32 mouse cellular contexts compared by ENCODE assay signal in the genomic region with DNA sequence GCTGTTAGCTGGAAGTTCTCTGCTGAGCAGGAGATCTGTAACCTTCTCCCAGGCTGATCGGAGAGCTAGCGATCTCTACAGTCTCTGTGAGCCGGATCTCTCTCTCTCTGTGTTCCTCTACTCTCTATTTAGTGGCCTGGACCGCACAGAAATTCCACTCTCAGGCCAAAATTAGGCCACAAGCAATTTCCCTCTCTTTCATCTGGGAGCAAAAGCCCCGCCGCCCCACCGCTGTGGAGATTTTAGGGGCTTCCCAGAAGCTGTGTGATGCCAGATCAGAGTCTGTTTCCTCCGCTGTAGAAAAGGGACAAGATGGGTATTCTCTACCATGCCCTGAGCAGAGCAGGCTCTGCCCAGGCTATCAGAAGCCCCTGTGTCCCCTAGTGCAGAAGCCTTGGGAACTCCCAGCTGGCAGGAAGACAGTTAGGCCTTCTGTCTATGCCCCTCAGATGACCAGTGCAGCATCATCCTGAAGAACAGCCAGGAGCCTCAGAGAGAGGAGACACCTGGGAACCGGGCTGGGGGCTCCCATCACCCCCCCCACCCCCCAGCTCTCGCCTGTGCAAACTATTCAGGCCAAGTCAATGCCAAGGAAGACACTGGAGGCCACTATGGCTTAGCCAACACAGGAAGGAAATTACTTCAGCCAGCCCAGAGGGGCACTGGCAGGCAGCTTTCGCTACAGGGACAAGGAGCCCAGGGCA. TPM values are rescaled to one million over a fixed set of nuclear protein-coding genes. Genes with fewer than 3 reads are reported as not detected.
DNase-seq lines count a peak whose midpoint lies in the region; ATAC-seq lines count a peak whose summit lies in the region.
"Had no signal": no experiment of that assay in that cellular context is flagged by ENCODE, and none has a peak within 500 bp of the region (broad histone marks: within the 10 kb centered on the region; RNA-seq: fewer than 3 reads in every experiment).

No protein-coding gene starts in this region.

- no peaks in the 10 kb centered on the region for H3K9me3 ChIP-seq in hindbrain, embryonic 10.5 days
- H3K9me3 ChIP-seq in hindbrain, embryonic 13.5 days = no peaks in the 10 kb centered on the region
- no peaks in the 10 kb centered on the region for H3K9me3 ChIP-seq in midbrain, embryonic 11.5 days (ENCODE audit: control insufficient read depth, low read length)
- no peaks in the 10 kb centered on the region for H3K9me3 ChIP-seq in midbrain, embryonic 13.5 days
- no peaks in the 10 kb centered on the region for H3K9me3 ChIP-seq in neural tube, embryonic 11.5 days (ENCODE audit: control insufficient read depth, low read length)
- H3K9me3 ChIP-seq: embryonic facial prominence, embryonic 13.5 days; forebrain, embryonic 13.5 days; G1E; heart, embryonic 10.5 days; intestine, embryonic 15.5 days; limb, embryonic 10.5 days; liver, embryonic 15.5 days; lung, embryonic 15.5 days had no signal

- H3K36me3 ChIP-seq in hindbrain, embryonic 10.5 days = no peaks in the 10 kb centered on the region
- H3K36me3 ChIP-seq in hindbrain, embryonic 13.5 days = no peaks in the 10 kb centered on the region
- no peaks in the 10 kb centered on the region for H3K36me3 ChIP-seq in midbrain, embryonic 11.5 days (ENCODE audit: control insufficient read depth, insufficient read depth, low read length)
- no peaks in the 10 kb centered on the region for H3K36me3 ChIP-seq in midbrain, embryonic 13.5 days
- H3K36me3 ChIP-seq in neural tube, embryonic 11.5 days (ENCODE audit: control insufficient read depth, insufficient read depth, low read length) = no peaks in the 10 kb centered on the region
- H3K36me3 ChIP-seq: embryonic facial prominence, embryonic 13.5 days; G1E; heart, embryonic 10.5 days; intestine, embryonic 15.5 days; limb, embryonic 10.5 days; liver, embryonic 15.5 days; lung, embryonic 15.5 days had no signal

- no peak overlapping the region for H3K27ac ChIP-seq in hindbrain, embryonic 10.5 days
- H3K27ac ChIP-seq in hindbrain, embryonic 13.5 days = no peak overlapping the region
- H3K27ac ChIP-seq in midbrain, embryonic 11.5 days (ENCODE audit: low read depth, low read length) = no peak overlapping the region
- H3K27ac ChIP-seq in midbrain, embryonic 13.5 days = no peak overlapping the region
- no peak overlapping the region for H3K27ac ChIP-seq in neural tube, embryonic 11.5 days (ENCODE audit: low read depth, low read length)
- H3K27ac ChIP-seq: embryonic facial prominence, embryonic 13.5 days; forebrain, embryonic 13.5 days; heart, embryonic 10.5 days; intestine, embryonic 15.5 days; limb, embryonic 10.5 days; liver, embryonic 15.5 days; lung, embryonic 15.5 days had no signal

- no peak overlapping the region for H3K4me3 ChIP-seq in hindbrain, embryonic 10.5 days
- H3K4me3 ChIP-seq in hindbrain, embryonic 13.5 days = no peak overlapping the region
- no peak overlapping the region for H3K4me3 ChIP-seq in midbrain, embryonic 11.5 days (ENCODE audit: low read depth, low read length)
- H3K4me3 ChIP-seq in midbrain, embryonic 13.5 days (replicated peaks) = no peak overlapping the region
- H3K4me3 ChIP-seq in neural tube, embryonic 11.5 days (ENCODE audit: low read depth, low read length) = no peak overlapping the region
- H3K4me3 ChIP-seq: embryonic facial prominence, embryonic 13.5 days; erythroblast, embryonic 14.5 days; heart, embryonic 10.5 days; intestine, embryonic 15.5 days; limb, embryonic 10.5 days; liver, embryonic 15.5 days; lung, embryonic 15.5 days had no signal

- WGBS in hindbrain, embryonic 10.5 days = 12% methylated on average over 11 of the region's 11 CpGs
- 9% methylated on average over 11 of the region's 11 CpGs for WGBS in hindbrain, embryonic 13.5 days
- WGBS in midbrain, embryonic 11.5 days = 10% methylated on average over 11 of the region's 11 CpGs
- WGBS in midbrain, embryonic 13.5 days = 11% methylated on average over 11 of the region's 11 CpGs
- WGBS in neural tube, embryonic 11.5 days = 8% methylated on average over 11 of the region's 11 CpGs

- peak; percentile 21 for DNase-seq in hindbrain, embryonic 10.5 days (ENCODE audit: low spot score)
- peak; percentile 90 for DNase-seq in midbrain, embryonic 11.5 days (ENCODE audit: low spot score, missing footprints)
- DNase-seq in brain, adult 2 months (ENCODE audit: low read depth, low spot score) = peak; percentile 46
- DNase-seq in neural tube, embryonic 11.5 days (ENCODE audit: low spot score) = peak; percentile 17
- no peak for DNase-seq in kidney, postnatal 36 days
- DNase-seq: adrenal gland, adult 2 months; cerebellum, adult 18-20 months; cerebellum, postnatal 36 days; embryo, embryonic 11 days; heart, postnatal 4 days; kidney, adult 9 months; kidney, postnatal 14 days; liver; lung, postnatal 36 days; right cerebral cortex, postnatal 25 days; thymus, postnatal 14 days had no signal

- peaks cover 21% of the 10 kb centered on the region; the same call in 1 of the 2 replicates for H3K4me1 ChIP-seq in hindbrain, embryonic 10.5 days (replicated peaks)
- H3K4me1 ChIP-seq in hindbrain, embryonic 13.5 days (replicated peaks) = peaks cover 6% of the 10 kb centered on the region
- H3K4me1 ChIP-seq in midbrain, embryonic 11.5 days (ENCODE audit: control insufficient read depth, insufficient read depth, low read length) = peaks cover 4% of the 10 kb centered on the region; the same call in 1 of the 2 replicates
- H3K4me1 ChIP-seq in midbrain, embryonic 13.5 days (replicated peaks) = peaks cover 26% of the 10 kb centered on the region
- no peaks in the 10 kb centered on the region for H3K4me1 ChIP-seq in neural tube, embryonic 11.5 days (ENCODE audit: control insufficient read depth, insufficient read depth, low read length)
- H3K4me1 ChIP-seq: intestine, embryonic 15.5 days; liver, embryonic 15.5 days; lung, embryonic 15.5 days had no signal

- H3K4me2 ChIP-seq in hindbrain, embryonic 13.5 days = no peak overlapping the region
- H3K4me2 ChIP-seq in midbrain, embryonic 11.5 days = no peak overlapping the region
- H3K4me2 ChIP-seq in midbrain, embryonic 13.5 days (replicated peaks) = no peak overlapping the region
- no peak overlapping the region for H3K4me2 ChIP-seq in neural tube, embryonic 11.5 days (ENCODE audit: low read depth)
- H3K4me2 ChIP-seq: embryonic facial prominence, embryonic 13.5 days; intestine, embryonic 15.5 days; liver, embryonic 15.5 days; lung, embryonic 15.5 days had no signal

- H3K27me3 ChIP-seq in hindbrain, embryonic 10.5 days (ENCODE audit: insufficient read depth, poor library complexity, severe bottlenecking) = peaks cover 100% of the 10 kb centered on the region
- peaks cover 100% of the 10 kb centered on the region for H3K27me3 ChIP-seq in hindbrain, embryonic 13.5 days
- H3K27me3 ChIP-seq in midbrain, embryonic 11.5 days (ENCODE audit: control insufficient read depth, insufficient read depth, low read length) = peaks cover 75% of the 10 kb centered on the region
- peaks cover 100% of the 10 kb centered on the region for H3K27me3 ChIP-seq in midbrain, embryonic 13.5 days
- peaks cover 96% of the 10 kb centered on the region for H3K27me3 ChIP-seq in neural tube, embryonic 11.5 days (ENCODE audit: control insufficient read depth, insufficient read depth, low read length)

- ATAC-seq in hindbrain, embryonic 13.5 days (ENCODE audit: low FRiP score) = no peak
- no peak for ATAC-seq in midbrain, embryonic 11.5 days (ENCODE audit: low FRiP score)
- ATAC-seq in midbrain, embryonic 13.5 days = no peak
- no peak for ATAC-seq in neural tube, embryonic 11.5 days (ENCODE audit: insufficient read depth, low FRiP score, low TSS enrichment)
- ATAC-seq: intestine, embryonic 15.5 days; Patski had no signal

- H3K9ac ChIP-seq in hindbrain, embryonic 13.5 days = no peak overlapping the region
- no peak overlapping the region for H3K9ac ChIP-seq in midbrain, embryonic 11.5 days (ENCODE audit: low read length)
- H3K9ac ChIP-seq in midbrain, embryonic 13.5 days (replicated peaks) = no peak overlapping the region
- no peak overlapping the region for H3K9ac ChIP-seq in neural tube, embryonic 11.5 days (ENCODE audit: low read length)
- H3K9ac ChIP-seq: embryonic facial prominence, embryonic 13.5 days; forebrain, embryonic 13.5 days; intestine, embryonic 15.5 days; liver, embryonic 15.5 days; lung, embryonic 15.5 days had no signal

RNA-seq across cellular contexts. Expression of a gene that starts 8.1 kb away (rescaled TPM):
- polyA plus RNA-seq in hindbrain, embryonic 10.5 days (2016; fragmentation: Nextera tagmentation; extraction: Ambion mirVana) = 1.4 and 1.9 TPM in 2 replicates
- 4.0 and 4.4 TPM in 2 replicates for polyA plus RNA-seq in hindbrain, embryonic 13.5 days (2015; fragmentation: Nextera tagmentation; extraction: Ambion mirVana)
- polyA plus RNA-seq in midbrain, embryonic 11.5 days (2014; fragmentation: Nextera tagmentation; extraction: Ambion mirVana) = 6.8 and 7.5 TPM in 2 replicates
- polyA plus RNA-seq in midbrain, embryonic 13.5 days (2015; fragmentation: Nextera tagmentation; extraction: Ambion mirVana) = 2.8 and 4.2 TPM in 2 replicates
- 1.2 and 2.0 TPM in 2 replicates for polyA plus RNA-seq in neural tube, embryonic 11.5 days (2014; fragmentation: Nextera tagmentation; extraction: Ambion mirVana)
- polyA plus RNA-seq: adrenal gland, adult 2 months; erythroblast, embryonic 14.5 days; G1E; gonadal fat pad, adult 2 months; heart, embryonic 10.5 days; heart, embryonic 16.5 days; intestine, embryonic 15.5 days; limb, embryonic 10.5 days; liver, embryonic 15.5 days; lung, embryonic 15.5 days; Patski; testis, adult 2 months had no signal

RNA-seq across cellular contexts. Expression of a gene that starts 36.2 kb away (rescaled TPM):
- polyA plus RNA-seq in hindbrain, embryonic 10.5 days (2016; fragmentation: Nextera tagmentation; extraction: Ambion mirVana) = 1.4 and 1.5 TPM in 2 replicates
- polyA plus RNA-seq in hindbrain, embryonic 13.5 days (2015; fragmentation: Nextera tagmentation; extraction: Ambion mirVana) = 21.4 and 29.2 TPM in 2 replicates
- polyA plus RNA-seq in midbrain, embryonic 11.5 days (2014; fragmentation: Nextera tagmentation; extraction: Ambion mirVana) = 2.8 and 3.2 TPM in 2 replicates
- polyA plus RNA-seq in midbrain, embryonic 13.5 days (2015; fragmentation: Nextera tagmentation; extraction: Ambion mirVana) = 11.3 and 12.6 TPM in 2 replicates
- polyA plus RNA-seq in neural tube, embryonic 11.5 days (2014; fragmentation: Nextera tagmentation; extraction: Ambion mirVana) = 0.31 and 0.45 TPM in 2 replicates
- polyA plus RNA-seq: erythroblast, embryonic 14.5 days; G1E; limb, embryonic 10.5 days; Patski; spleen, adult 2 months had no signal

Comparison
In these comparisons a context has a peak if more than half of its experiments do, and no peak if none do; other contexts are left out.
1. DNase-seq: peak in hindbrain, embryonic 10.5 days (single experiment), midbrain, embryonic 11.5 days (single experiment), brain, adult 2 months (single experiment) and neural tube, embryonic 11.5 days (single experiment); none in kidney, postnatal 36 days (0 of 2).